Mouse (Mus musculus) heart, adult 18-20 months (tissue): Measurements from ENCODE around the gene P4hb. TPM values are rescaled to one million over a fixed set of nuclear protein-coding genes. Genes with fewer than 3 reads are reported as not detected.

Source experiments
- DNase-seq, 2 experiments: peaks; one replicate each; pipeline ENCODE4 v3.0.0; 2021 to 2022; ENCODE audit warnings: mixed read lengths in 1 of 2
- long read RNA-seq, 2 experiments: library from polyadenylated mRNA; stranded (forward); transcript quantifications; one replicate each; pipeline ENCODE4 v2.0.0; 2021
- total RNA-seq, 2 experiments: library from RNA; stranded (reverse); gene quantifications; 2 replicates each; pipeline ENCODE4 v1.2.3; 2021

The P4hb gene
- total RNA-seq, result 100 to 1,000 TPM; 230 TPM
- long read RNA-seq, experiment 1, transcript P4hb-201 (11 exons, 2,861 nt), result major isoform, 215 of 226 reads
- long read RNA-seq, experiment 1, partial matches to known transcripts, result 4 of 226 reads
- long read RNA-seq, experiment 1, other reads (novel, unspliced or antisense), result 7 of 226 reads
- long read RNA-seq, experiment 2, transcript P4hb-201 (11 exons, 2,861 nt), result major isoform, 117 of 131 reads
- long read RNA-seq, experiment 2, partial matches to known transcripts, result 2 of 131 reads
- long read RNA-seq, experiment 2, other reads (novel, unspliced or antisense), result 12 of 131 reads

- peak; percentile 99 to 100 for DNase-seq
Observed at GRCm38 (mm10) chr11:120572752-120573584, at the start of gene P4hb. Gene P4hb (minus strand): TSS chr11:120573253.

GRCm38 (mm10) chr11:120622805-120623204 is 49.8 kb upstream of the P4hb start:
- no peak for DNase-seq

- DNase-seq, result no peak
Observed at GRCm38 (mm10) chr11:120620195-120620594, 47.1 kb upstream of the P4hb start.

- no peak for DNase-seq
Observed at GRCm38 (mm10) chr11:120618619-120619535, 45.8 kb upstream of the P4hb start.

- DNase-seq, result peak; percentile 90 to 93
Observed at GRCm38 (mm10) chr11:120617519-120618112, 44.6 kb upstream of the P4hb start, which contains the start of gene Pcyt2. Gene Pcyt2 (minus strand): TSS chr11:120617936.

- DNase-seq, result no peak
Observed at GRCm38 (mm10) chr11:120616617-120617294, 43.7 kb upstream of the P4hb start.

GRCm38 (mm10) chr11:120615606-120616203 is 42.7 kb upstream of the P4hb start:
- no peak for DNase-seq

- DNase-seq, result no peak
Observed at GRCm38 (mm10) chr11:120615167-120615566, 42.1 kb upstream of the P4hb start.

GRCm38 (mm10) chr11:120613976-120614375 is 40.9 kb upstream of the P4hb start:
- no peak for DNase-seq

GRCm38 (mm10) chr11:120613481-120613972 is 40.5 kb upstream of the P4hb start:
- no peak for DNase-seq

- peak; percentile 67 to 80 for DNase-seq
Observed at GRCm38 (mm10) chr11:120612763-120613162, 39.7 kb upstream of the P4hb start.

GRCm38 (mm10) chr11:120610477-120611046 is 37.5 kb upstream of the P4hb start:
- no peak for DNase-seq

GRCm38 (mm10) chr11:120609250-120609649 is 36.2 kb upstream of the P4hb start:
- DNase-seq, result no peak

- peak in 1 of 2 experiments; percentile 3 for DNase-seq
Observed at GRCm38 (mm10) chr11:120608241-120609034, 35.4 kb upstream of the P4hb start, which contains the start of gene Npb. Gene Npb (plus strand): TSS chr11:120608477.

GRCm38 (mm10) chr11:120606764-120607163 is 33.7 kb upstream of the P4hb start:
- peak in 1 of 2 experiments; percentile 4 for DNase-seq

GRCm38 (mm10) chr11:120605667-120606066 is 32.6 kb upstream of the P4hb start:
- DNase-seq, result no peak

- DNase-seq, result no peak
Observed at GRCm38 (mm10) chr11:120603545-120603944, 30.5 kb upstream of the P4hb start.

GRCm38 (mm10) chr11:120600716-120601115 is 27.7 kb upstream of the P4hb start:
- DNase-seq, result no peak

- DNase-seq, result no peak
Observed at GRCm38 (mm10) chr11:120598990-120599549, 26.0 kb upstream of the P4hb start.
